Mouse (Mus musculus) lung, postnatal 36 days (tissue): ENCODE results near the gene Mrpl4.

Experiments
- DNase-seq: peaks from one replicate; pipeline ENCODE4 v3.0.0; 2022; ENCODE audit warnings: mixed read lengths

The Mrpl4 gene

GRCm38 (mm10) chr9:21018600-21018999 is 16.1 kb downstream of the Mrpl4 start:
- no peak for DNase-seq

- DNase-seq, result no peak
These were observed 18.8 kb downstream of the Mrpl4 start for GRCm38 (mm10) chr9:21021363-21021762.

GRCm38 (mm10) chr9:21022288-21022687 is 19.8 kb downstream of the Mrpl4 start:
- peak; percentile 64 for DNase-seq

- DNase-seq, result no peak
These were observed 20.2 kb downstream of the Mrpl4 start for GRCm38 (mm10) chr9:21022726-21023125.

GRCm38 (mm10) chr9:21025258-21025810 is 22.8 kb downstream of the Mrpl4 start:
- DNase-seq, result peak; percentile 78

- no peak for DNase-seq
These were observed 24.3 kb downstream of the Mrpl4 start for GRCm38 (mm10) chr9:21026849-21027248.

- no peak for DNase-seq
These were observed 25.3 kb downstream of the Mrpl4 start for GRCm38 (mm10) chr9:21027774-21028290.

- no peak for DNase-seq
These were observed 26.1 kb downstream of the Mrpl4 start for GRCm38 (mm10) chr9:21028560-21029110.

- DNase-seq, result peak; percentile 93
These were observed 26.9 kb downstream of the Mrpl4 start, which contains the start of gene Icam4 for GRCm38 (mm10) chr9:21029291-21030054. Gene Icam4 (plus strand): TSS chr9:21029373.

GRCm38 (mm10) chr9:21030055-21030600 is 27.6 kb downstream of the Mrpl4 start:
- no peak for DNase-seq

GRCm38 (mm10) chr9:21030781-21031250 is 28.3 kb downstream of the Mrpl4 start:
- DNase-seq, result peak; percentile 97

GRCm38 (mm10) chr9:21031251-21031895 is 28.8 kb downstream of the Mrpl4 start:
- peak; percentile 78 for DNase-seq

GRCm38 (mm10) chr9:21031896-21032351 is 29.4 kb downstream of the Mrpl4 start, which contains the start of gene Icam5:
Gene Icam5 (plus strand): TSS chr9:21032073.
- DNase-seq, result no peak

GRCm38 (mm10) chr9:21032491-21032890 is 30.0 kb downstream of the Mrpl4 start:
- DNase-seq, result no peak

- peak; percentile 98 for DNase-seq
These were observed 30.6 kb downstream of the Mrpl4 start for GRCm38 (mm10) chr9:21033136-21033535.

GRCm38 (mm10) chr9:21034481-21035085 is 32.0 kb downstream of the Mrpl4 start:
- no peak for DNase-seq

GRCm38 (mm10) chr9:21035586-21035985 is 33.0 kb downstream of the Mrpl4 start:
- DNase-seq, result no peak

GRCm38 (mm10) chr9:21036161-21036560 is 33.6 kb downstream of the Mrpl4 start:
- no peak for DNase-seq

GRCm38 (mm10) chr9:21036666-21037065 is 34.1 kb downstream of the Mrpl4 start:
- no peak for DNase-seq

GRCm38 (mm10) chr9:21037481-21037891 is 34.9 kb downstream of the Mrpl4 start:
- DNase-seq, result no peak

- no peak for DNase-seq
These were observed 37.2 kb downstream of the Mrpl4 start for GRCm38 (mm10) chr9:21039779-21040178.

- no peak for DNase-seq
These were observed 38.8 kb downstream of the Mrpl4 start for GRCm38 (mm10) chr9:21041308-21041707.
